Comparison of ENCODE assay signal across 8 mouse cellular contexts in the genomic region with DNA sequence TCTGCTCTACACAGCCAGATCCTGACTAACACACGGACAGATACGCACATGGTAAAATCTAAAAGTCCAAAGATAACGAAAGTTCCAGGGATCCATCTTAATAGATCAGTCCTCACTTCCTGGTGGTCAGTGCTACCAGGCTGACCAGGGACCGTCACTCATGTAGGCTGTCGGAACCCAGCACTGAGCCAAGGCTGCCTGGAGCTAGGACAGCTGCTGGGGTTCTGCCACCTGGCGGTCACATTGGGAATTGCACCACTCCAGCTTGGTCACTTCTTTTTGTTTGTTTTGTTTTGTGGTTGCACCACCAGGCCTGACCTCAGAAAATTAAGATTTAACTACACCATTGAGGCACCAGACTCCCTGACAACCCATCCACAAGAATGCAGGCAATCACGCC. TPM values are rescaled to one million over a fixed set of nuclear protein-coding genes. Genes with fewer than 3 reads are reported as not detected.
DNase-seq lines count a peak whose midpoint lies in the region; ATAC-seq and TF ChIP-seq lines count a peak whose summit lies in the region.
"Had no signal": no experiment of that assay in that cellular context is flagged by ENCODE, and none has a peak within 500 bp of the region (broad histone marks: within the 10 kb centered on the region; RNA-seq: fewer than 3 reads in every experiment).

No protein-coding gene starts in this region.

- H3K27me3 ChIP-seq in MEL (ENCODE audit: control insufficient read depth in 1 of 2, insufficient read depth in 2 of 2, low read length in 2 of 2): peaks cover 0 to 2% of the 10 kb centered on the region in 2 experiments; a peak in 1 of 4 replicates
- H3K27me3 ChIP-seq in limb, embryonic 14.5 days (ENCODE audit: control insufficient read depth, insufficient read depth, low read length): no peaks in the 10 kb centered on the region

- WGBS in lung, adult 2 months: 46% methylated on average over 7 of the region's 7 CpGs
- 46% methylated on average over 7 of the region's 7 CpGs for WGBS in limb, embryonic 14.5 days

- H3K4me2 ChIP-seq in limb, embryonic 14.5 days (replicated peaks; ENCODE audit: low read depth, low read length, severe bottlenecking): no peak overlapping the region
- H3K4me2 ChIP-seq: liver, embryonic 13.5 days had no signal

- no peak overlapping the region for H3K4me3 ChIP-seq in lung, adult 2 months (replicated peaks; ENCODE audit: extremely low read depth, low read depth, low read length)
- no peak overlapping the region for H3K4me3 ChIP-seq in MEL (ENCODE audit: control insufficient read depth in 1 of 2, insufficient read depth in 1 of 2, low read depth in 2 of 2, low read length in 2 of 2)
- no peak overlapping the region for H3K4me3 ChIP-seq in limb, embryonic 14.5 days (replicated peaks; ENCODE audit: low read length)
- H3K4me3 ChIP-seq: liver, embryonic 13.5 days had no signal

- H3K36me3 ChIP-seq in MEL (ENCODE audit: control insufficient read depth in 1 of 2, insufficient read depth in 2 of 2, low read length in 2 of 2): no peaks in the 10 kb centered on the region; a peak in 1 of 4 replicates
- H3K36me3 ChIP-seq in limb, embryonic 14.5 days (ENCODE audit: control insufficient read depth, insufficient read depth, low read length): no peaks in the 10 kb centered on the region
- H3K36me3 ChIP-seq: liver, embryonic 13.5 days had no signal

- TF ChIP-seq EP300 in MEL (IDR thresholded peaks at IDR 0.05; ENCODE audit: low read depth in 1 of 2, low read length in 2 of 2): no peak

- H3K79me2 ChIP-seq in MEL (ENCODE audit: control insufficient read depth, insufficient read depth, low read length, poor library complexity): no peaks in the 10 kb centered on the region

- no peak overlapping the region for H3K9ac ChIP-seq in MEL (ENCODE audit: control insufficient read depth, low read depth, low read length, poor library complexity, severe bottlenecking)
- H3K9ac ChIP-seq in limb, embryonic 14.5 days (ENCODE audit: low read depth, low read length, severe bottlenecking): no peak overlapping the region
- H3K9ac ChIP-seq: liver, embryonic 13.5 days had no signal

- H3K27ac ChIP-seq in MEL (ENCODE audit: control insufficient read depth, low read depth, low read length): no peak overlapping the region
- H3K27ac ChIP-seq in limb, embryonic 14.5 days (replicated peaks; ENCODE audit: low read depth, low read length): no peak overlapping the region
- H3K27ac ChIP-seq: liver, embryonic 13.5 days had no signal

- peak; percentile 32; the same call in 1 of the 2 replicates for ATAC-seq in limb, embryonic 14.5 days (ENCODE audit: low FRiP score, low read depth)

- peak; percentile 54 for DNase-seq in lung, adult 2 months
- DNase-seq in lung, postnatal 25 days (ENCODE audit: low spot score): no peak
- DNase-seq in MEL (ENCODE audit: low read depth, low spot score): peak; percentile 53
- peak; percentile 48 for DNase-seq in cerebellum, adult 11-12 months
- DNase-seq in gastrocnemius, postnatal 10 days: peak; percentile 78
- peak; percentile 48 for DNase-seq in limb, embryonic 14.5 days (ENCODE audit: low spot score)
- DNase-seq in retina, embryonic 14.5 days (ENCODE audit: low spot score): peak; percentile 87
- DNase-seq: liver, embryonic 13.5 days had no signal

- peak; percentile 90 for TF ChIP-seq CTCF in lung, adult 2 months (IDR thresholded peaks at IDR 0.05; ENCODE audit: insufficient read depth, low read length)
- peak; percentile 81 to 99 (median 94) for TF ChIP-seq CTCF in MEL (IDR thresholded peaks at IDR 0.05 in 2 of 3, conservative IDR thresholded peaks at IDR 0.05 in 1 of 3; ENCODE audit: control insufficient read depth in 1 of 3, insufficient read depth in 1 of 3, low read depth in 2 of 3, low read length in 3 of 3, poor library complexity in 1 of 3, severe bottlenecking in 1 of 3)

- TF ChIP-seq POLR2A in lung, adult 2 months (IDR thresholded peaks at IDR 0.05; ENCODE audit: borderline replicate concordance, extremely low read depth, low read depth, low read length): no peak
- no peak for TF ChIP-seq POLR2A in MEL (IDR thresholded peaks at IDR 0.05; ENCODE audit: control insufficient read depth in 1 of 2, insufficient read depth in 1 of 2, low read depth in 1 of 2, low read length in 2 of 2, poor library complexity in 1 of 2)
- TF ChIP-seq POLR2A in limb, embryonic 14.5 days (IDR thresholded peaks at IDR 0.05; ENCODE audit: borderline replicate concordance, extremely low read depth, insufficient read depth, insufficient read length): no peak

- no peaks in the 10 kb centered on the region for H3K9me3 ChIP-seq in MEL (replicated peaks; ENCODE audit: insufficient read depth, low read length)
- H3K9me3 ChIP-seq in limb, embryonic 14.5 days (ENCODE audit: control insufficient read depth, low read length): no peaks in the 10 kb centered on the region
- H3K9me3 ChIP-seq: liver, embryonic 13.5 days had no signal

- peak; percentile 44 for TF ChIP-seq RAD21 in MEL (IDR thresholded peaks at IDR 0.05; ENCODE audit: low read depth, low read length)

- no peaks in the 10 kb centered on the region for H3K4me1 ChIP-seq in lung, adult 2 months (ENCODE audit: control insufficient read depth, insufficient read depth, low read length)
- H3K4me1 ChIP-seq in MEL (ENCODE audit: control insufficient read depth in 1 of 2, insufficient read depth in 2 of 2, low read length in 2 of 2): no peaks in the 10 kb centered on the region
- peaks cover 7% of the 10 kb centered on the region; the same call in 1 of the 2 replicates for H3K4me1 ChIP-seq in limb, embryonic 14.5 days (ENCODE audit: control insufficient read depth, insufficient read depth, low read length)
- H3K4me1 ChIP-seq: liver, embryonic 13.5 days had no signal

TF ChIP-seq in MEL, 35 proteins besides CTCF, POLR2A, EP300 and RAD21:
- TF ChIP-seq CHD1 (IDR thresholded peaks at IDR 0.05; ENCODE audit: low read depth, low read length): no peak
- no peak for TF ChIP-seq HCFC1 (IDR thresholded peaks at IDR 0.05; ENCODE audit: low read depth, low read length)
- TF ChIP-seq ZC3H11A (IDR thresholded peaks at IDR 0.05; ENCODE audit: low read depth, low read length): peak; percentile 28
- peak; percentile 82 for TF ChIP-seq SMC3 (IDR thresholded peaks at IDR 0.05; ENCODE audit: low read depth, low read length)

RNA-seq across cellular contexts. Expression of a gene that starts 14.6 kb away (rescaled TPM):
- polyA plus RNA-seq in lung, adult 2 months (2012; rRNA removed): 170 and 176 TPM in 2 replicates
- total RNA-seq in MEL (2012; rRNA removed): 24.4 and 37.6 TPM in 2 replicates
- polyA plus RNA-seq in MEL (2012; ENCODE audit: insufficient read depth in 1 of 2, insufficient read length in 2 of 2, low read depth in 1 of 2, low replicate concordance in 2 of 2, missing spikeins in 1 of 2): 10 to 100 TPM in 1 of 2 experiments, not detected in 1; 59.7 TPM
- total RNA-seq in gastrocnemius, postnatal 10 days (2021): 10 to 100 TPM; 36.7 to 43.8 TPM
- 52.3 and 56.6 TPM in 2 replicates for polyA plus RNA-seq in limb, embryonic 14.5 days (2012; rRNA removed)
- 26.7 and 32.9 TPM in 2 replicates for polyA plus RNA-seq in limb, embryonic 14.5 days (2014; fragmentation: Nextera tagmentation; extraction: Ambion mirVana)
